Mouse (Mus musculus): ENCODE measurements at regions not wholly inside any gene's neighbourhood (a gene's known extent, or its start where the extent isn't known, plus 50 kb on each side); places are given as distances from the start of the nearest gene placed in this dataset.

- no peak for TF ChIP-seq CTCF (IDR thresholded peaks at IDR 0.05; ENCODE audit: low read depth)
- TF ChIP-seq EP300 (IDR thresholded peaks at IDR 0.05; ENCODE audit: low read depth), result no peak
These were observed 56.0 kb upstream of the Ufl1 start for GRCm38 (mm10) chr4:25337638-25338037.

Data from liver, postnatal 0 days (tissue).